Mouse (Mus musculus) megakaryocyte progenitor cell, adult 5-6 weeks (primary cell): Measurements from ENCODE around the gene Smim14. TPM values are rescaled to one million over a fixed set of nuclear protein-coding genes. Genes with fewer than 3 reads are reported as not detected.
A peak's percentile ranks its signal among the peaks of the same experiment; 100 is the strongest.

Experiments used
- ATAC-seq: replicated peaks from 2 replicates; pipeline ENCODE4 v1.8.0; 2016; ENCODE audit warnings: mild to moderate bottlenecking, moderate TSS enrichment, inconsistent platforms; ENCODE audit not compliant: poor library complexity
- total RNA-seq, 2 experiments: library from RNA; stranded (forward) in 1 of 2; stranded (reverse) in 1 of 2; fragments of 157-497, 149-512 nt in 1 of 2; fragments of 200-1000 nt in 1 of 2; gene quantifications; 2 replicates each; pipeline versions ENCODE4 v1.2.3 to v1.2.4; 2015 to 2017

Smim14 gene
- total RNA-seq, 2 experiments from 2014 or later = 83.0 to 144 TPM

DNA sequence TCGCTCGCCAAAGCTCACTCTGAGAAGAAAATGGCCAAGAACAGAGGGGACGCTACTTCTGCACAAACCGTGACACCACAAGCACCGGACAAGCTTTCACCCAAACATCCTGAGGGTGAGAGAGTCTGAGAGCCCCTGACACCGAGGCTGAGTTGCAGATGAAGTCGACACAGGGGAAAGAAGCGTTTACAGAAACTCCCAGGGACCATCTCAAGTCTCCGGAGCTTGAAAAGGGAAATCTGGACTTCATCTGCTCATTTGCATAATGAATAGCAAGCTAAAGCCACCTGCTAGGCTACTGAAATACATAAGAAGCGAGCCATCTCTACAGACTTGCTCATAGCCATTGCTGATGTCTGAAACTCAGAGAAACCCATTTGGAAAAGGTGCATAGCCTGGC is 117.8 kb downstream of the Smim14 start:
- ATAC-seq = no peak

GRCm38 (mm10) chr5:65415653-65416458 is 121.1 kb downstream of the Smim14 start:
- peak; percentile 99 for ATAC-seq

GRCm38 (mm10) chr5:65407989-65408388 is 129.0 kb downstream of the Smim14 start:
- no peak for ATAC-seq

DNA sequence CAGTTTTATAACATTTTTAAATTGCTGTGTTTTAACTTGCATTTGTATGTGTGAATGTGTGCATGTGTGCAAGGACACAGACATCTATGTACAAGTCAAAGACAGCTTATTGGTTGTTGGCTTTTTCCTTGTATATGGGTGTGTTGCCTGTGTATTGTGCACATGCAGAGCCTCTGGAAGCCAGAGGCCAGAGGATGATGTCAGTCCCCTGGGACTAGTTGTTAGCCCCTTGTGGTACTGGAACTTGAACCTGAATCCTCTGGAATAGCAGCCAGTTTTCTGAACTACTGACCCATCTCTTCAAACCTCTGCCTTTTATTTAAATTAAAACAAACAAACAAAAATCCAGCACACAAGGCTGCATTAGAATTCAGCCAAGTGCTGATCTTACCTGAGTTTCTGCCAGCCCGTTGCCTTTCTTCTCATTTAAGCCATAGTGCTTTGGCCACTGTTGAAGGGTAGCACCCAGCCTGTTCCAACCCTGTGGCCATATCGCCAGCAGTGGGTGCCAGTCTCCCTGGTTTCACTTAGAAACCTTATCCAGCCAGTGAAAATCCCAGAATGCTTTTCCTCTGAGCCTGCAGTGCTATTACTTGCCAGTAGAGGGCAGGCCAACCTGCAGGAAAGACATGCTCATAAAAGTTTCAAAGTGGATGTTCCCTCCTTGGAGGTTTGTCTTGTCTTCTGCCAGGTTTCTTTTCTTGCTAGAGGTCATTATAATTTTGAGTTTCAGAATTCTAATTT is 135.6 kb downstream of the Smim14 start:
- ATAC-seq = peak; percentile 100

Other genes starting within 250 kb of the Smim14 start
- 64.9 and 65.7 TPM in 2 replicates for gene Rfc1, start 201.5 kb downstream of the Smim14 start, total RNA-seq (2015)
- 88.2 and 140 TPM in 2 replicates for gene Rfc1, start 201.5 kb downstream of the Smim14 start, total RNA-seq (2017)
- not detected in 2 replicates for gene Klb, start 188.9 kb downstream of the Smim14 start, total RNA-seq (2015)
- not detected in 2 replicates for gene Klb, start 188.9 kb downstream of the Smim14 start, total RNA-seq (2017)
- 3,199 and 3,213 TPM in 2 replicates for gene Rpl9, start 145.7 kb downstream of the Smim14 start, total RNA-seq (2015)
- 2,045 and 2,310 TPM in 2 replicates for gene Rpl9, start 145.7 kb downstream of the Smim14 start, total RNA-seq (2017)
- gene Lias, start 145.7 kb downstream of the Smim14 start, total RNA-seq (2015) = 33.3 and 41.2 TPM in 2 replicates
- gene Lias, start 145.7 kb downstream of the Smim14 start, total RNA-seq (2017) = 45.2 and 46.5 TPM in 2 replicates
- 48.0 and 52.4 TPM in 2 replicates for gene Ugdh, start 101.2 kb downstream of the Smim14 start, total RNA-seq (2015)
- gene Ugdh, start 101.2 kb downstream of the Smim14 start, total RNA-seq (2017) = 78.9 and 80.5 TPM in 2 replicates
- gene Gm43552, start 44.4 kb downstream of the Smim14 start, total RNA-seq (2015) = not detected in 2 replicates
- not detected in 2 replicates for gene Gm43552, start 44.4 kb downstream of the Smim14 start, total RNA-seq (2017)
- 150 TPM in 2 replicates for gene Ube2k, start within 50 bp of the Smim14 start, total RNA-seq (2015)
- gene Ube2k, start within 50 bp of the Smim14 start, total RNA-seq (2017) = 32.9 and 45.7 TPM in 2 replicates
- gene Pds5a, start 161.1 kb upstream of the Smim14 start, total RNA-seq (2015) = 215 and 245 TPM in 2 replicates
- gene Pds5a, start 161.1 kb upstream of the Smim14 start, total RNA-seq (2017) = 189 and 232 TPM in 2 replicates
- gene N4bp2, start 226.3 kb upstream of the Smim14 start, total RNA-seq (2015) = 39.1 and 39.8 TPM in 2 replicates
- 22.2 and 30.3 TPM in 2 replicates for gene N4bp2, start 226.3 kb upstream of the Smim14 start, total RNA-seq (2017)